ENCODE assay signal across 7 mouse cellular contexts in genomic region chr2:91065544-91065943, GRCm38 (mm10). TPM values are rescaled to one million over a fixed set of nuclear protein-coding genes. Genes with fewer than 3 reads are reported as not detected.
DNase-seq lines count a peak whose midpoint lies in the region; ATAC-seq and TF ChIP-seq lines count a peak whose summit lies in the region.

No protein-coding gene starts in this region.

- no peak overlapping the region for H3K4me3 ChIP-seq in kidney, adult 2 months (ENCODE audit: insufficient read depth, low read depth, low read length)
- no peak overlapping the region for H3K4me3 ChIP-seq in kidney, embryonic 16.5 days (ENCODE audit: low read length)
- H3K4me3 ChIP-seq in lung, embryonic 14.5 days (ENCODE audit: low read depth, low read length) = no peak overlapping the region

- H3K4me1 ChIP-seq in kidney, adult 2 months (ENCODE audit: control insufficient read depth, insufficient read depth, low read length) = no peaks in the 10 kb centered on the region; the same call in 1 of the 2 replicates
- peaks cover 17% of the 10 kb centered on the region for H3K4me1 ChIP-seq in kidney, embryonic 16.5 days (ENCODE audit: insufficient read depth, low read length)
- peaks cover 6% of the 10 kb centered on the region; the same call in 1 of the 2 replicates for H3K4me1 ChIP-seq in lung, embryonic 14.5 days (ENCODE audit: insufficient read depth)

- TF ChIP-seq CTCF in kidney, adult 2 months (conservative IDR thresholded peaks at IDR 0.05; ENCODE audit: insufficient read depth, insufficient read length, low read depth, low read length) = peak; percentile 81
- TF ChIP-seq CTCF in lung, embryonic 14.5 days (IDR thresholded peaks at IDR 0.05; ENCODE audit: low read depth) = peak; percentile 76

- WGBS in kidney, adult 2 months = 25% methylated on average over 3 of the region's 3 CpGs
- WGBS in kidney, embryonic 16.5 days = 46% methylated on average over 3 of the region's 3 CpGs
- 49% methylated on average over 3 of the region's 3 CpGs for WGBS in lung, embryonic 14.5 days

- no peaks in the 10 kb centered on the region for H3K9me3 ChIP-seq in kidney, embryonic 16.5 days (ENCODE audit: low read length)
- H3K9me3 ChIP-seq in lung, embryonic 14.5 days (ENCODE audit: low read depth, low read length) = no peaks in the 10 kb centered on the region

- H3K9ac ChIP-seq in kidney, embryonic 16.5 days (replicated peaks; ENCODE audit: low read length) = no peak overlapping the region
- no peak overlapping the region for H3K9ac ChIP-seq in lung, embryonic 14.5 days

- no peak for ATAC-seq in kidney, embryonic 16.5 days (ENCODE audit: low FRiP score, low TSS enrichment)
- ATAC-seq in lung, embryonic 14.5 days (ENCODE audit: insufficient read depth) = no peak

- no peak overlapping the region for H3K4me2 ChIP-seq in kidney, embryonic 16.5 days (replicated peaks; ENCODE audit: low read depth, low read length)
- no peak overlapping the region for H3K4me2 ChIP-seq in lung, embryonic 14.5 days

- peak; percentile 66 for DNase-seq in kidney, adult 2 months
- DNase-seq in CD8-positive naive resting alpha-beta T cell, adult 2 months (ENCODE audit: low read depth in 2 of 2, low spot score in 2 of 2) = peak; percentile 46 to 52
- DNase-seq in adrenal gland, adult 2 months = peak; percentile 66
- DNase-seq in gastrocnemius, postnatal 10 days = peak; percentile 68
- DNase-seq in lung, embryonic 14.5 days = peak; percentile 59
- DNase-seq in urinary bladder, postnatal 36 days (ENCODE audit: low spot score in 2 of 2) = no peak

- no peak for TF ChIP-seq POLR2A in kidney, adult 2 months (IDR thresholded peaks at IDR 0.05; ENCODE audit: low read depth, low read length)

- H3K27ac ChIP-seq in kidney, adult 2 months (ENCODE audit: insufficient read depth, low read depth, low read length) = no peak overlapping the region
- no peak overlapping the region for H3K27ac ChIP-seq in kidney, embryonic 16.5 days (ENCODE audit: low read length)
- H3K27ac ChIP-seq in lung, embryonic 14.5 days (ENCODE audit: low read depth) = no peak overlapping the region

- no peaks in the 10 kb centered on the region for H3K27me3 ChIP-seq in kidney, adult 2 months (replicated peaks; ENCODE audit: control insufficient read depth, insufficient read depth, low read length)
- no peaks in the 10 kb centered on the region for H3K27me3 ChIP-seq in kidney, embryonic 16.5 days (ENCODE audit: insufficient read depth, low read length)
- H3K27me3 ChIP-seq in lung, embryonic 14.5 days (ENCODE audit: insufficient read depth, low read length) = no peaks in the 10 kb centered on the region

- H3K36me3 ChIP-seq in kidney, adult 2 months (ENCODE audit: control insufficient read depth, insufficient read depth, low read length) = no peaks in the 10 kb centered on the region
- H3K36me3 ChIP-seq in kidney, embryonic 16.5 days (ENCODE audit: insufficient read depth, low read length) = peaks cover 50% of the 10 kb centered on the region
- peaks cover 62% of the 10 kb centered on the region for H3K36me3 ChIP-seq in lung, embryonic 14.5 days (ENCODE audit: insufficient read depth)

RNA-seq across cellular contexts. Expression of gene Slc39a13, which starts 4.7 kb away (rescaled TPM):
- polyA plus RNA-seq in kidney, adult 2 months (2012; rRNA removed) = 87.2 and 103 TPM in 2 replicates
- polyA plus RNA-seq in kidney, embryonic 16.5 days (2015; fragmentation: Nextera tagmentation; extraction: Ambion mirVana) = 44.6 and 57.9 TPM in 2 replicates
- total RNA-seq in adrenal gland, adult 2 months (2021) = 10 to 100 TPM; 27.7 to 36.7 TPM
- 60.4 and 66.7 TPM in 2 replicates for polyA plus RNA-seq in adrenal gland, adult 2 months (2012; rRNA removed)
- 10 to 100 TPM; 27.8 to 40.8 TPM for total RNA-seq in gastrocnemius, postnatal 10 days (2021)
- polyA plus RNA-seq in lung, embryonic 14.5 days (2014; fragmentation: Nextera tagmentation; extraction: Ambion mirVana) = 29.0 and 33.3 TPM in 2 replicates

RNA-seq across cellular contexts. Expression of gene Psmc3, which starts 11.7 kb away (rescaled TPM):
- polyA plus RNA-seq in kidney, adult 2 months (2012; rRNA removed) = 114 and 127 TPM in 2 replicates
- polyA plus RNA-seq in kidney, embryonic 16.5 days (2015; fragmentation: Nextera tagmentation; extraction: Ambion mirVana) = 357 and 361 TPM in 2 replicates
- total RNA-seq in adrenal gland, adult 2 months (2021) = 100 to 1,000 TPM; 235 to 255 TPM
- 28.1 and 31.9 TPM in 2 replicates for polyA plus RNA-seq in adrenal gland, adult 2 months (2012; rRNA removed)
- 100 to 1,000 TPM; 336 to 337 TPM for total RNA-seq in gastrocnemius, postnatal 10 days (2021)
- 300 and 322 TPM in 2 replicates for polyA plus RNA-seq in lung, embryonic 14.5 days (2014; fragmentation: Nextera tagmentation; extraction: Ambion mirVana)

RNA-seq across cellular contexts. Expression of gene Spi1, which starts 16.6 kb away (rescaled TPM):
- polyA plus RNA-seq in kidney, adult 2 months (2012; rRNA removed) = 12.9 and 17.4 TPM in 2 replicates
- polyA plus RNA-seq in kidney, embryonic 16.5 days (2015; fragmentation: Nextera tagmentation; extraction: Ambion mirVana) = 3.3 and 4.2 TPM in 2 replicates
- 1 to 10 TPM; 5.0 to 7.1 TPM for total RNA-seq in adrenal gland, adult 2 months (2021)
- 17.6 and 21.9 TPM in 2 replicates for polyA plus RNA-seq in adrenal gland, adult 2 months (2012; rRNA removed)
- total RNA-seq in gastrocnemius, postnatal 10 days (2021) = 1 to 10 TPM; 3.2 to 6.4 TPM
- 6.2 TPM in 2 replicates for polyA plus RNA-seq in lung, embryonic 14.5 days (2014; fragmentation: Nextera tagmentation; extraction: Ambion mirVana)

RNA-seq across cellular contexts. Expression of gene Rapsn, which starts 30.1 kb away (rescaled TPM):
- polyA plus RNA-seq in kidney, adult 2 months (2012; rRNA removed) = 7.0 TPM in 2 replicates
- 2.4 and 3.0 TPM in 2 replicates for polyA plus RNA-seq in kidney, embryonic 16.5 days (2015; fragmentation: Nextera tagmentation; extraction: Ambion mirVana)
- 1 to 10 TPM in 1 of 2 experiments, under 1 TPM in 1; 0.72 to 3.1 TPM for total RNA-seq in adrenal gland, adult 2 months (2021)
- 3.8 and 5.0 TPM in 2 replicates for polyA plus RNA-seq in adrenal gland, adult 2 months (2012; rRNA removed)
- total RNA-seq in gastrocnemius, postnatal 10 days (2021) = 10 to 100 TPM; 32.5 to 32.8 TPM
- polyA plus RNA-seq in lung, embryonic 14.5 days (2014; fragmentation: Nextera tagmentation; extraction: Ambion mirVana) = 1.5 and 1.6 TPM in 2 replicates

RNA-seq across cellular contexts. Expression of gene Mybpc3, which starts 52.4 kb away (rescaled TPM):
- 0.14 and 0.24 TPM in 2 replicates for polyA plus RNA-seq in kidney, adult 2 months (2012; rRNA removed)
- 0.30 and 0.44 TPM in 2 replicates for polyA plus RNA-seq in kidney, embryonic 16.5 days (2015; fragmentation: Nextera tagmentation; extraction: Ambion mirVana)
- total RNA-seq in adrenal gland, adult 2 months (2021) = under 1 TPM; 0.07 to 0.09 TPM
- not detected in 2 replicates for polyA plus RNA-seq in adrenal gland, adult 2 months (2012; rRNA removed)
- under 1 TPM; 0.12 to 0.20 TPM for total RNA-seq in gastrocnemius, postnatal 10 days (2021)
- 0.47 and 7.7 TPM in 2 replicates for polyA plus RNA-seq in lung, embryonic 14.5 days (2014; fragmentation: Nextera tagmentation; extraction: Ambion mirVana)

Comparison
In these comparisons a context has a peak if more than half of its experiments do, and no peak if none do; other contexts are left out.
1. DNase-seq: peak in kidney, adult 2 months (single experiment), CD8-positive naive resting alpha-beta T cell, adult 2 months (2 of 2), adrenal gland, adult 2 months (single experiment), gastrocnemius, postnatal 10 days (single experiment) and lung, embryonic 14.5 days (single experiment); none in urinary bladder, postnatal 36 days (0 of 2).